Mouse (Mus musculus): ENCODE data around the gene Rpsa.
A peak's percentile ranks its signal among the peaks of the same experiment; 100 is the strongest.
"Not testable (repeated sequence)": the region's sequence is repeated elsewhere in the genome, so short reads cannot be mapped to it uniquely, and the experiment has no call there.

Gene Rpsa

DNA sequence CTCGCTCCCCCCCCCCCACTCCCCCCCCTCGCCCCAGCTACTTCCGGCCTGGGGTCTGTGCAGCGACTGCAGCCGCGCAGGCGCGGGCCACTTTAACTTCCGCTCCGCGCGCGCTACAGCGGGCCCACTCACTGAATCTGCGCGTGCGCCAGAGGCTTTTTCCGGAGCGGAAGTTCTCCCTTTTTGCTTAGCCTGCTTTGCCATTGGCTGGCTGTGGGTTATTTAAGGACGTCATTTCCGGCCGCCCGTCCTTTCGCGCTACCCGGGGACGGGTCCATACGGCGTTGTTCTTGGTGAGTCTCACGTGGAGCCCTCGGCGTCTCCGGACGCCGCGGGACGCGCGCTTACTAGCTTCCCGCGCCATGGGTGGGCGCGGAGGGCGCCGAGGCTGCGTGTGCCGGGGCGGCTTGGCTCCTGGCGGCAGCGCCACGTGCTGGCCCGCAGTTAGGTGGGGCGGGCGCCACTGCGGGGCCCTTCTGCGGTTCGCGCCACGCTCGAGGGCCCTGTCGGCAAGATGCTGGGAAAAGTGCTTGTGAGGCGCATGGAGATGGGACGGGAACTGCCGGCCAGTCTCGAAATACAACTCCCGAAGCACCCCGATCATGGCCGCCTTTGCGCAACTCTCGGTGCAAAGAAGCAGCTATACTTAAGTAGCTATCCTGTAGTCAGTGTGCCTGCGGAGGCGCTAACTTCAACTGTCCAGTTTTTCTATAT is at the start of gene Rpsa:
TSS of gene Rpsa (plus strand) at position 152 of the 714 bp plus-strand sequence.
- peak; percentile 97 for DNase-seq

DNA sequence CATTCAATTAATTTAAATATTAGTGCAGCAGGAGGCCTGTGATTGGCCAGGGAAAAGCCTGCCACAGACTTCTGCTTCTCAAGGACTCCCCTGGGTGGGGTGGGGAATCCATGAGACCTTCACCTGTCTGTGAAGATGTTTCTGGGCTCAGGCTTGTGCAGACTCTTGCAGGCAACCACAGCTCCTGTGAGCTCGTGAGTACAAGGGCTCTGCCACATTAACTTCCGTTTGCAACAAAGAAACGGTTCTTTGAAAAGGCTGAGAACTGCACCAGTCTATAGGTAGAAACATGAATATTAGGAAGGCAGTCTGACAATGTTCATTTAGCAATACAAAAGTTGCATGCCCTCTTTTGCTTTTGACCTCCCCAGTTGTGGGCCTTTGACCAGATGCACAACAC is 49.2 kb upstream of the Rpsa start:
- no peak for DNase-seq

DNA sequence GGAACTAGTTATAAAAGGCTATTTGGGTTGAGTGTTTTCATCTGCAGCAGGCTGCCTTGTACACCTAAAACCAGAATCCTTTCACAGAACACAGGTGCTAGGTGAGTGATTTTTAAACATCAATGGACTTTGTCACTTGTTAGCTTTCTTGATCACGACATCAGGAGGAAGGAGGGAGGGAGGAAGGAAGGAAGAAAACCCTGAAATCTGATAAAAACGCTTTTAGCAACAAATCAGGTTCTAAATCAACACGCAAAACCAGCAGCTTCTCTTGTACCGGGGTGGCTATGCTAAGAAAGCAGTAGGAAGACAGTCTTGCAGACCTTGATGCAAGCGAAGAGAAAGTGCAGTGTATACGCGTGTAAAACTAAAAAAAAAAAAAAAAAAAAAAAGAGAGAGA is 47.6 kb upstream of the Rpsa start:
- no peak for DNase-seq

DNA sequence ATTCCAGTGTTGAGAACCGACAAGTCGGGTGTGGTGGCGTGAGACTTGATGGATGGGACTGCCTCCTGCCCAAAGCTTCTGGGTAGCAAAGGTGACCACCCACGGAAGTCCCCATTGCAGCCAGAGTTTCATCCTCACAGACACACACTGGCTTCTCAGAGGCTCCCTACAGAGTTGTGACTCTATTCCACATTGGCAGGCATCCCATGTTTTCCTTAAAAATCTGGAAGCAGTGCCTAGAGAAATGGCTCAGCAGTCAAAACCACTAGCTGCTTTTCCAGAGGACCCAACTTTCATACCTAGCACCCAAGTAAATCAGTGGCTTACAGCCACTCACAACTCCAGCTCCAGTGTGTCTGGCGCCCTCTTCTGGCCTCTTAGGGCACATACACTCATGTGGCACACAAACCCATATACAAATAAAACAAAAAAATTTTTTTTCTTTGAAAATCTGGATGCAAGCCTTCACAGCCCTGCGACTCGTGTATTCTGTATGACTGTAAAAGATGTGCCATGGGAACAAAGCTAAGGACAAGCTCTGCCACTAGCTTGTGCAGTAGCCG is 46.9 kb upstream of the Rpsa start:
- no peak for DNase-seq

DNA sequence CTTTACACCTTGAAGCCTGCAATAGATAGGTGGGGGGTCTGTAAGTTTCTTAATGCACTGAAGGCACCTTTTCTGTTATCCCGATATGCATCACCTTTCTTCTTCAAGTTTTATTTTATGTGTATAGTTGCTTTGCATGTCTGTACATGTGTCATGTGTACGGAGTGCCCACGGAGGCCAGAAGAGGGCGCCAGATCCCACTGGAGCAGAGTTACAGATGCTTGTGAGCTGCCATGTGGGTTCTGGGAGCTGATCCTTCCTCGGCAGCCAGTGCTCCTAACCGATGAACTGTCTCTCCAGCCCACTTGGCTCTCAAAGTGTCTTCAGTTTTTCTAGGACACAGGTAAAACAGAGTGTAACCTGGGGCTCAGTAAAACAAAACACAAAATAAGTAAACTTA is 46.2 kb upstream of the Rpsa start:
- DNase-seq = no peak

DNA sequence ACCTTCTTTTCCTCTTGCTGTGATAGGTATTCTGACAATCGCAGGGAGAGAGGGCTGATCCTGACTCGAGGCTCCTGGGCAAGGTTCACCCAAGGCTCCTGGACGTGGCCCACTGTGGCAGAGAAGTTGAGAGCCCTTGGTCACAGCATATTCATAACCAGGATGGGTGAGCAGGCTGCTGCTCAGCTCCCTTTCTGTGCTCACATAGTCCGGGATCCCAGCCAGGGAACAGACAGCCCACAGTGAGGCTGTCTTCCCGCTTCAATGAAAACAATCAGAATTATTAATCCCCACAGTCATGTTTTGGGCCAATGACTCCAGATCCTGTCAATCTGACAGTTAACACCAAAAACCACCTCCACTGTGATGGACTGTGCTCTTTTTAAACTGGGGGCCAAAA is 45.5 kb upstream of the Rpsa start:
- DNase-seq = no peak

DNA sequence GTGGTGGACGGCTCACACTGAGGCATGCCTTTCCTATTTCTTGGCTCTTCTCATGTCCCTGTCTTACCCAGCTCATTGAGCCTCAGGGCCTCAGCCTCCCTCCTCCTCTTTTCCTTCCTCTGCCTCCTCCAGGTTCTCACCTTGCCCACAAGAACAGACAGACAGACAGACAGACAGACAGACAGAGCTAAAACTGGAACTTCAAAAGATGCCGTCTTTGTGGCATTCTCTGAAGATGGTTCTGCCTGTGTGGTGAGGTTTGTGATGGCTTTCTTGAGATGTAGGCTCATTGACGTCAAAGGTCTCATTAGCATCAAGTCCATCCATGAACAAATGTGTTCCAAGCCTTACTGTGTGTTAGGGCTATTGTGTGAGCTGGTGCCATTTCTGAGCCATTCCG is 44.8 kb upstream of the Rpsa start:
- DNase-seq = no peak

DNA sequence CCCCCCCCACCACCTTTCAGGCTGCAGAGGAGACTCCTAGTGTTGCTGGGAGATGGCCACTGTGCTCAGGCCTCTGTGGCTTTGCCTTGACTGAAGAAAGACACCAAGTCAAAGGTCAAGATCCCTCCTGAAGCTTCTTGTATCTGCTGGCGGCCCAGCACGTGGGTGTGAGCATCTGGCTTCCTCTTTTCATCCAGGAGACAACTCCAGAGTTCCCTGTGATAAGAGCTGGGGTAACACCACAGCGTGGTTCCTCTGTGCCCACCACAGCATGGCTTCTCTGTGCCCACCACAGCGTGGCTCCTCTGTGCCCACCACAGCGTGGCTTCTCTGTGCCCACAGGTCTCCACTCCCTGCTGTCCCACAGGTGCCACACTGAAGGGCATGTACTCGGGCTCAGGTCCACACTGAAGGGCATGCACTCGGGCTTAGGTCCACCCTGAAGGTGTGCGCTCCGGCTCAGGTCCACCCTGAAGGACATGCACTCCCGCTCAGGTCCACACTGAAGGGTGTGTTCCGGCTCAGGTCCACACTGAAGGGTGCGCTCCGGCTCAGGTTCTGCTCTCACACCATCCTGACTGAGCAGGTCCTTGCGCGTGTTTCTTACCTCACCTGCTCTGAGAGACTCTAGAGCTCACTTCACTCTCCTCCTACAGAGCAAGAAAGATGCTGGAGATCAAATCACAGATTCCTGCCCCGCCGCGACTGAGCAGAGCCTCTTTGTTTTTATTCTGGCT is 44.2 kb upstream of the Rpsa start:
- peak in 1 of 2 experiments; percentile 18 for DNase-seq

DNA sequence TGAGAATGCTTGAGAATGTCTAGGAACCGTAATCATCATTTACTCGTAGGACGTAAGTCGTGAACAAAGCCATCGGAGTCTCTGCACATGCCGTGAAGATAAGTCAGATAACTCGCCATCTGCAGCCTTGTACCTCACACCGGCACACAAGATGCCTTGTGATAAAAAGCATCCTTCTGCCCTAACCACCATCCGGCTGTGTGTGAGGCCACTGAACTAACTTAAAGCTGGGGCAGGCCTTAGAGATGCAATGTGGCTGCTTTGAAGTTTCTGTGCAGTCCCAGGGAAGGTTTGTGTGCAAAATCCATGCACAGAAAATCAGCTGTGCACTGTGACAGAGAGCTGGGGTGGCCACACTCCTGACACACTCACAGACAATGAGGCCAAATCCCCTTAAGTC is 43.1 kb upstream of the Rpsa start:
- no peak for DNase-seq

DNA sequence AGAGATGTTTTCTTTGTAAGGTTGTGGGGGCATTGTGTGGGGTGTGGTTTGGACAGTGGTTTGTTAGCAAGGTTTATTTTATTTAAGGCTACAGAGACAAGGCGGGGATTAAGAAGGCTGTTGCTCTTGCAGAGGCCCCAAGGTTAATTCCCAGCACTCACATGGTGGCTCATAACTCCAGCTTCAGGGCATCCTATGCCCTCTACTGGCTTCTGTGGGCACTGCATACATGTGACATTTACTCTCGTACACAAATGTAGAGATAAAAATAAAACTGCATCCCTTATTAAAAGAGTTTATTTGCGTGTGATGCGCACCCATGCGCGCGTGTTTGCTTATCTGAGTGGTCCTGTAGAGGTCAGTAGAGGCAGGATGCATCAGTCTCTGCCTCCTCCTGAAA is 38.4 kb upstream of the Rpsa start:
- no peak for DNase-seq

DNA sequence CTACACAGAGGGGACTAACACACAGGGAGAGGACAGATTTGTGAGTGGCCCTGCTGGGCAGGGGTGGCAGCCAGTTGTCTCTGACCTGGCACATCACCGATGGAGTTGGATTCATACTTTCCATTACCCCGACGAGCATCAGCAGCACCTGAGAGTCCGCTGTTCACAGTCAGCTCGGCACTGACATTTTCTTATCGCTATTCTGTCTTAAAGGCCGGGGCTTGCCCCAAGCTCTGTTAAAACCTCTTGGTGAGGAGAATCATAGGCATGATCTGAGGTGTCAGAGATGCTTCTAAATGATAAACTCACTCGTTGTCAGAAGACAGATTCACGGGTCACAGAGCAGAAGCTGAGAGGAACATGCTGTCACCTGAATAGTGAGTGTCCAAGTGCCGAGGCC is 36.4 kb upstream of the Rpsa start:
- DNase-seq = no peak

DNA sequence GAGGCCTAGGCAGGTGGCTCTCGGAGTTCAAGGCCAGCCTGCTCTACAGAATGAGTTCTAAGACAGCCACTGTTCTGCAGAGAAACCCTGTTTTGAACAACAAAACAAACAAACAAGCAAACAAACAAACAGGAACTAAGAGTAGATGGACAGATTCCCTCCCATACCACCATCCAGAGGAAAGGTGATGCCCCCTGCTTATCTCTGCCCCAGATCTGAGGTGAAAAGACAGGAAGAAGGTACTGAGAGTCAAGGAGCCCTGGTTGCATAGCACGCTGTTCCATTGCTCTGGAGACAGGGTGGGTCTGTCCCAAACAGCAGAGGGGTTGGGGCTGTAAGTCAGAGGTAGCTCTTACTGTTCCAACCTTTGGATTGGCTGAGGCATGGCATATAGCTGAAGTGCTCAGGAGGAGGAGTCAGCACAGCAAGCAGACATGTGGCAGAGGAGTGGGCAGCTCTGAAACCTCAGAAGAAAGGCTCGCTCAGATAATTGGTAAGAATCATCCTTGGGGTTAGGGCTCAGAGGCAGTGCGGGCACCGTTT is 35.7 kb upstream of the Rpsa start, which contains the start of gene Ccr8:
TSS of gene Ccr8 (plus strand) at position 419 of the 543 bp plus-strand sequence.
- DNase-seq = no peak

DNA sequence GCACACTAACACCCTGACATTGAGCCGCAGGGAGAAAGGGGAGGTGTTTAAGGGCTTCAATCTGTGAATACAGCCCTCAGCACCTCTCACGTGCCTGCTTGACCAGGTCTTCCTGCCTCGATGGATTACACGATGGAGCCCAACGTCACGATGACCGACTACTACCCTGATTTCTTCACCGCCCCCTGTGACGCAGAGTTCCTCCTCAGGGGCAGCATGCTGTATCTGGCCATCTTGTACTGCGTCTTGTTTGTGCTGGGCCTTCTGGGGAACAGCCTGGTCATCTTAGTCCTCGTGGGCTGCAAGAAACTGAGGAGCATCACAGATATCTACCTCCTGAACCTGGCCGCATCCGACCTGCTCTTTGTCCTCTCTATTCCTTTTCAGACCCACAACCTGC is 33.8 kb upstream of the Rpsa start:
- DNase-seq = no peak

DNA sequence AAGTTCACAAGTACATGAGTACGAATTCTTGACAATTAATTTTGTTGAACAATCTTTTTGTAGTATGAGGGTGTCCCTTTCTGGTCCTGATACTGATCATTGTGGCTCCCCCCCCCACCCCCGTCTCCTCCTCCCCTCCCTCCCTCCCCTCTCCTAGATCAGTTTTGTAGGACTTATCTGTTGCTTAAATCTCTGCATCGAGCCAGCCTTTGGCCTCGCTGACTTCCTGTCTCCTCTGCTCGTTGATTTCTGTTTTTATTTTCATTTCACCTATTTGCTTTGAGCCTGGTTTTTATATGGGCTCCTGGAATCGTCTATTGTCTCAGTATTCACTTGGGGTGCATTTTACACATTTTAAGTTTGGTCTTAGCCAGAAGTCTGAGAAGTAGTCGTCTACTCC is 31.6 kb upstream of the Rpsa start:
- DNase-seq = no peak

DNA sequence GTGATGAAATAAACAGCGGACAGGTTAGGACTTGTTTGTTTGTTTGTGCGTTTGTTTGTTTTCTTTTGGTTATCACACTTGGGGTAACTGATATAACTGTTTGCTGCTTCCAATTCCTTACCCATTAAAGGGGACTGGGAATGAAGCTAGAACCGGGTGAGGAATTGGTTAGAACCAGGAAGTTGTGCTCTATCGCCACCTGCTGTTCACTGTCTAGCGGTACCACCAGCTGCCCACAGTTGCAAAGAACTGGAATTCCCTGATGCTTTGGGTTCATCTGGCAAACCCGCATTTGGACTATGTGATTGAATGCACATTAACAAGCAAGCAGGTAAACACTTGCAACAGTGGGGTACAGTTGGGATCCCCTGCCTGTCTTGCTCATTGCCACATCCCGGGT is 28.8 kb upstream of the Rpsa start:
- peak in 1 of 2 experiments; percentile 39 for DNase-seq

DNA sequence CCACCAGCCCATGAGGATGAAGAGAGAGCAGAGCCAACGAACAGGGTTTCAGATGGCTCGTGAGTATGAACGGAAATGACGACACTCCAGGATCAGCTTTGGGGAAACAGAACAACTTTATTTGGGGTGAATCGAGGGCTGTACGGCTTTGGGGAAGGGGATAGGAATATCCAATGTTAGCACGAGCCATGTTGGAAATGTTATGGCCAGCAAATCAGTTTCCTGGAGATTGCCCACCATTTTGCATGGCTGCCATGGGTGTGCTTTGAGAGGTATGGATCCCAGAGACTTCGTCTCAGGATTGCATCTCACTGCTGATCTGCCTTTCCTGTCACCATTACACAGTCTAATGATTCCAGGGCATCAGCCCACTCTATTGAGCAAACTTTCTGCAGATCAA is 28.2 kb upstream of the Rpsa start:
- DNase-seq = no peak

DNA sequence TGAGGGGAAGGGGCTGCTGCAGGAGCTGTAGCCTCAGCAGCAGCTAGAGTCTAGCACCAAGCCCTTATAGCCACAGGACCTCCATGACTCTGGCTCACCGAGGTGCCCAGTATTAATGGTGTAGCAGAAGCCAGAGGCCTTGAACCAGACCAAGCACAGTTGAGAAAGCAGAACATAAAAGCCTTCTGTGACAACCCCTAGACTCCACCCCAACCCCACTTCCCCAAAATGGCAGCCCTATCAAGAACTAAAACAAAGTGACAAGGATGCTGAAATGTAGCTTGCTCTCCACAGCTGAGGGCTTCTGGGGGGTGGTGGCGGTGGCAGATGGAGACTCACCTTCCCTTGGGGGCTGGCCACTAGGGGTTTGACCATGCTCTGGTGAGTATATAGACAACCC is 26.3 kb upstream of the Rpsa start:
- no peak for DNase-seq

DNA sequence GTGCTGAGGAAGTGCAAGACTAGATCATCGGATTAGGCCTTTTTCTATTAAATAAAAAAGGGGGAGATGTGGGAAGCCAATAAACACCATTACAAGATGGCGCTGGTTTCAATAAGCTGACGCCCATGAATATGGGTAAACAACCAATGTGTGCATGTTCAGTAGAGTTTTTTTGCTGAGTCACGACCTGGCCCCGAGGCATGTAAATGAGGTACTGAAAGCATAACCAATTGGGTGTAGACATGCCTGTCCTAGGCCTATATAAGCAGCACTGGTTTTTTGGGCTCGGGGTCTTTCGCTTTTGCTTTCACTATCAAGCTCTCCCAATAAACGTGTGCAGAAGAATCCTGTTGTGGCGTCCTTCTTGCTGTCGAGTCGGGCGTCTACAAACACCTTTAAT is 18.5 kb upstream of the Rpsa start:
- not testable (repeated sequence) for DNase-seq

DNA sequence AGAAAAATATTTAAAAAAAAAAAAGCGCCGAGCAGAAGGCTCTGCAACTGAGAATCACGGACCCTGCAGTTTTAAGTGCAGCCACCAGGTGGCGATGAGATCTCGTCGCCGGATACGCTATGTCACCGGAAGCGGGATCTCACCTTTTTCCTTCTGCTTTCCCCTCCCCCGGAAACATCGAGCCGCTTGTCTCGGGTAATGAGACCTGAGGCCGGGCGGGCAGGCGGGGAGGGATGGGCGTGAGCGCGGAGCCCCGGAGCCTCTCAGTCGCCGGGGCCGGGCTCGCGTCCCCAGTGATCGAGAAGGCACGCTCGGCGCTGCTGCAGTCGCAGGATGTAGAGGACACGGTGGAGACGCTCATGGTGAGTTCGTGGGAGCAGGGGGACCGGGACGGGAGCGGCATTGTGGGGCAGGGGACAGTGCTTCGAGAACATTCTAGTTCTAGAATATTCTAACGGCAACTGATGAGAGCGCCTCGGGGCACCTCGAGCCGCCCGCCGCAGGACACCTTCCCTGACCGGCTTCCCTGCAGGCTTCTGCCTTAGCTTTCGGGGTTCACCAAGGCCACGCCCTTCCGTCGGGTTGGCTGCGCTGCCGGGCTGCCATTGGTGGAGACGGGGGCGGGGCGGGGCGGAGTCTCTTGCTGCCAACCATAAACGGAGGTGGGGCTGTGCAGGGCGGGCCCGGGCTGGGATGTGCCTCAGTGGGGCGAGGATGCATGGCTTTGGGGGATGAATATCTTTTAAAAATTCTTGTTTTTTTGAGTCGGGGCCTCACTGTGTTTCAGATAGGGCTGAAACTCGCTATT is 17.1 kb upstream of the Rpsa start, which contains the start of gene Slc25a38:
TSS of gene Slc25a38 (plus strand) at position 164 of the 808 bp plus-strand sequence.
- peak; percentile 94 to 96 for DNase-seq

DNA sequence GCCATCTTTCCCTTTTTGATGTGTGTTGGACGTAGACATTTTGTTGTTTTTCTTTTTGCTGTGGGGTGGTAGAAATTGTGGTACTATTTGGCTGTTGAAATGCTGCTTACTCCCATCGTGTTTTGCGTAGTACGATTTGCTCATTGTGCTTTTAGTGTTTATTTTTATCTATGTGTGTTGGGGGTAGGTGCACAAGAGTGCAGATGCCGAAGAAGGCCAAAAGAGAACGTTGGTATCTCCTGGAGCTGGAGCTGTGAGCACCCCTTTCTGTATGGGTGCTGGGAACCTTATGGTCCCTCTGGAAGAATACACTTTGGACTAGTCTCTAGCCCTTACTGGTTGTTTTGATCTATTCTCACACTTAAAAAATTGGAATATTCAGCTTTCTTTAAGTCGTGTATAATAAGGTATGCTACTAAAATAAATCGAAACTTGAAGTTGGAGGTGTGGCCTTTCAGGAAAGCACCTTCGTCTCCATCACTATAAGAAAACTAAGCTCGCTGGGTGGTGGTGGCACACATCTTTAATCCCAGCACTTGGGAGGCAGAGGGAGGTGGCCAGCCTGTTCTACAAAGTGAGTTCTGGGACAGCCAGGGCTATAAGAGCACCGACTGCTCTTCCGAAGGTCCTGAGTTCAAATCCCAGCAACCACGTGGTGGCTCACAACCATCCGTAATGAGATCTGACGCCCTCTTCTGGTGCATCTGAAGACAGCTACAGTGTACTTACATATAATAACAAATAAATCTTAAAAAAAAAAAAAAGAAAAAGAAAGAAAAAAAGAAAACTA is 16.1 kb upstream of the Rpsa start:
- DNase-seq = no peak

DNA sequence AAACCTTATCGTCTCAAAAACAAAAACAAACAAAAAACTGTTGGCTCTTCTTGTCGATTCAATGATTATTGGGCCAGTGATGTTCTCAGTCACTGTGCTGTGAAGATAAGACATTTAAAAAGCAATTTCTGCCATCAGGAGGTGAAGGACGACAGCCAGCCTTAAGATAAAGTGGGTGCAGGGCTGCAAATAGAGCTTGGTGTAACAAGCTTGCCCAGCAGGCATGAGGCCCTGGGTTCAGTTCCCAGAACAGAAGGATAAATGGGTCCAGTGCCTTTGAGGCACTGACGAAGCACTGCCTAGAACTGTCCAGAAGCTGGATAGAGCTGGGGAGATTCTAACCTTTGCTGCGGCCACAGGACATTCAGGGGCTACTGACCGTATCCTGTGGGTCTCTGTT is 15.0 kb upstream of the Rpsa start:
- no peak for DNase-seq

DNA sequence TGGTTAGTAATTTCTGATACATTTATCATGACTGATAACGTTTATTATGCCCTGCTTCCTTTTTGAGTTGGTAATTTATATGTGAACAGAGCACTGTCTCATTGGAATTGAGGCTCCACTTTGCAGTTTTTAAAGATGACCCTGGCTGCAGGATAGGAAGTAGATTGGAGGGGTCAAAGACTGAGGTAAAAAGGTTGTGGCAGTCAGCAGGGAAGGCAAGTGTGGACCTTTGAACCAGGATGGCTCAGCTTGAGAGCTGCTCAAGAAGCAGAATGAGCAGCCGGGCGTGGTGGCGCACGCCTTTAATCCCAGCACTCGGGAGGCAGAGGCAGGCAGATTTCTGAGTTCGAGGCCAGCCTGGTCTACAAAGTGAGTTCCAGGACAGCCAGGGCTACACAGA is 14.0 kb upstream of the Rpsa start:
- no peak for DNase-seq

Measured in lung, adult 18-20 months (tissue).